Mouse (Mus musculus): ENCODE results near the gene Sat1. TPM values are rescaled to one million over a fixed set of nuclear protein-coding genes. Genes with fewer than 3 reads are reported as not detected.

The Sat1 gene
- polyA plus RNA-seq, 1 experiment, result not detected

- Histone ChIP-seq H3K4me3 (ENCODE audit: insufficient read depth, low read depth, low read length) (no peak overlapping the region), H3K4me1 (ENCODE audit: control insufficient read depth, insufficient read depth, low read length) (no peaks in the 10 kb centered on the region), H3K27ac (ENCODE audit: insufficient read depth, low read depth, low read length) (no peak overlapping the region)
- 59% methylated on average over 2 of the region's 2 CpGs for WGBS
- TF ChIP-seq POLR2A (IDR thresholded peaks at IDR 0.05; ENCODE audit: insufficient read depth, low read depth, low read length) (no peak), CTCF (IDR thresholded peaks at IDR 0.05; ENCODE audit: insufficient read depth, low read depth, low read length) (no peak)
Measured at GRCm38 (mm10) chrX:155202406-155203305, 13.6 kb downstream of the Sat1 start.

GRCm38 (mm10) chrX:155201799-155202198 lies 14.4 kb downstream of the Sat1 start:
- Histone ChIP-seq H3K4me1 (ENCODE audit: control insufficient read depth, insufficient read depth, low read length) (no peaks in the 10 kb centered on the region), H3K4me3 (ENCODE audit: insufficient read depth, low read depth, low read length) (no peak overlapping the region), H3K27ac (ENCODE audit: insufficient read depth, low read depth, low read length) (no peak overlapping the region)
- WGBS, result 94% methylated on average over 1 of the region's 1 CpGs
- TF ChIP-seq POLR2A (IDR thresholded peaks at IDR 0.05; ENCODE audit: insufficient read depth, low read depth, low read length) (no peak), CTCF (IDR thresholded peaks at IDR 0.05; ENCODE audit: insufficient read depth, low read depth, low read length) (no peak)

GRCm38 (mm10) chrX:155194979-155195378 lies 21.3 kb downstream of the Sat1 start:
- H3K4me3 ChIP-seq (ENCODE audit: insufficient read depth, low read depth, low read length), result no peak overlapping the region
- H3K4me1 ChIP-seq (ENCODE audit: control insufficient read depth, insufficient read depth, low read length), result no peaks in the 10 kb centered on the region
- WGBS, result 85% methylated on average over 4 of the region's 4 CpGs
- H3K27ac ChIP-seq (ENCODE audit: insufficient read depth, low read depth, low read length), result no peak overlapping the region
- TF ChIP-seq POLR2A (IDR thresholded peaks at IDR 0.05; ENCODE audit: insufficient read depth, low read depth, low read length) (no peak), CTCF (IDR thresholded peaks at IDR 0.05; ENCODE audit: insufficient read depth, low read depth, low read length) (no peak)

- TF ChIP-seq CTCF (IDR thresholded peaks at IDR 0.05; ENCODE audit: insufficient read depth, low read depth, low read length), result no peak
- TF ChIP-seq POLR2A (IDR thresholded peaks at IDR 0.05; ENCODE audit: insufficient read depth, low read depth, low read length), result no peak
- WGBS, result 73% methylated on average over 5 of the region's 5 CpGs
- H3K27ac ChIP-seq (ENCODE audit: insufficient read depth, low read depth, low read length), result no peak overlapping the region
- no peak overlapping the region for H3K4me3 ChIP-seq (ENCODE audit: insufficient read depth, low read depth, low read length)
- no peaks in the 10 kb centered on the region for H3K4me1 ChIP-seq (ENCODE audit: control insufficient read depth, insufficient read depth, low read length)
Measured at GRCm38 (mm10) chrX:155193732-155194443, 22.4 kb downstream of the Sat1 start.

DNA sequence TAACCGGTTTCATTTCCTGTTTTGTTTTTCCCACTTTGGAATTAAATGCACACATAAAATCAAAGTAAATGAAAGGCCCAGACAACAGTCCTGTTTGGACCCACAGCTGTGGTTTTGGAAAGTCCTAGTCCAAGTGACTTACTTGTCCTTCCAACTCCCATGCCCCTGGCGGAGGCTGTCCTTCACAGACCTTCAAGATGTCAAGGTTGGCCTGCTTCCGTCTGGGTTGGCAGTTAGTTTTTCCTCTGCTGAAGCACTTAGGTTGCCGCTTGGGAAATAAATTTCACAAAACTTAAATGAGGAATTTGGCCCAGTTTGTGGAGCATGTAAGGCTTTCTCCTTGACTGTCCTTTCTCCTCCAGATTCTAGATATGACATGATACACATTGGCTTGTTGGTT lies 24.3 kb downstream of the Sat1 start:
- H3K4me3 ChIP-seq (ENCODE audit: insufficient read depth, low read depth, low read length), result no peak overlapping the region
- WGBS, result 69% methylated on average over 4 of the region's 4 CpGs
- H3K4me1 ChIP-seq (ENCODE audit: control insufficient read depth, insufficient read depth, low read length), result no peaks in the 10 kb centered on the region
- H3K27ac ChIP-seq (ENCODE audit: insufficient read depth, low read depth, low read length), result no peak overlapping the region
- no peak for TF ChIP-seq CTCF (IDR thresholded peaks at IDR 0.05; ENCODE audit: insufficient read depth, low read depth, low read length)

- TF ChIP-seq POLR2A (IDR thresholded peaks at IDR 0.05; ENCODE audit: insufficient read depth, low read depth, low read length), result no peak
- TF ChIP-seq CTCF (IDR thresholded peaks at IDR 0.05; ENCODE audit: insufficient read depth, low read depth, low read length), result no peak
- Histone ChIP-seq H3K27ac (ENCODE audit: insufficient read depth, low read depth, low read length) (no peak overlapping the region), H3K4me3 (ENCODE audit: insufficient read depth, low read depth, low read length) (no peak overlapping the region), H3K4me1 (ENCODE audit: control insufficient read depth, insufficient read depth, low read length) (no peaks in the 10 kb centered on the region)
- WGBS, result 71% methylated on average over 2 of the region's 2 CpGs
Measured at GRCm38 (mm10) chrX:155177640-155178039, 38.6 kb downstream of the Sat1 start.

GRCm38 (mm10) chrX:155177230-155177629 lies 39.0 kb downstream of the Sat1 start:
- TF ChIP-seq CTCF (IDR thresholded peaks at IDR 0.05; ENCODE audit: insufficient read depth, low read depth, low read length) (no peak), POLR2A (IDR thresholded peaks at IDR 0.05; ENCODE audit: insufficient read depth, low read depth, low read length) (no peak)
- Histone ChIP-seq H3K4me3 (ENCODE audit: insufficient read depth, low read depth, low read length) (no peak overlapping the region), H3K4me1 (ENCODE audit: control insufficient read depth, insufficient read depth, low read length) (no peaks in the 10 kb centered on the region), H3K27ac (ENCODE audit: insufficient read depth, low read depth, low read length) (no peak overlapping the region)
- WGBS, result 84% methylated on average over 2 of the region's 2 CpGs

DNA sequence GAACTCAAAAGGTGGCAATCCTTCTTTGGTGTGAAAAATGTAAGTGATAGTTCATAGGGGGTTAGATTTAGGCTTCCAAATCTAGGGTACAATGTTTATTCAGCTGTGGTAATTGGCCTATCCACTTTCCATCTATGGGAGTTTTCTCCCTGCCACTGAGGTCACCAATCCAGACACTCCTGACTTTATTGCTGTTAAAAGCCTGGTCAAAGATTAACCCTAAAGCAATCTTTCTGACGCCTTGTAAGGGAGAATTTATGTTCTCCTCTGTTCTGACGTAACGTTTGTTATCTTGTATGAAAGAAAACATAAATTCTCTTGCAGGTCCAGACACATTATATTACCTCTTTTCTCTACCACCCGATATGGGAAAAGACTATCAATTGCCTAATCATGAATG lies 40.7 kb downstream of the Sat1 start:
- no peak for TF ChIP-seq POLR2A (IDR thresholded peaks at IDR 0.05; ENCODE audit: insufficient read depth, low read depth, low read length)
- TF ChIP-seq CTCF (IDR thresholded peaks at IDR 0.05; ENCODE audit: insufficient read depth, low read depth, low read length), result no peak
- Histone ChIP-seq H3K4me3 (ENCODE audit: insufficient read depth, low read depth, low read length) (no peak overlapping the region), H3K4me1 (ENCODE audit: control insufficient read depth, insufficient read depth, low read length) (no peaks in the 10 kb centered on the region), H3K27ac (ENCODE audit: insufficient read depth, low read depth, low read length) (no peak overlapping the region)
- WGBS, result 96% methylated on average over 4 of the region's 4 CpGs

GRCm38 (mm10) chrX:155172310-155172709 lies 43.9 kb downstream of the Sat1 start:
- Histone ChIP-seq H3K4me3 (ENCODE audit: insufficient read depth, low read depth, low read length) (no peak overlapping the region), H3K4me1 (ENCODE audit: control insufficient read depth, insufficient read depth, low read length) (no peaks in the 10 kb centered on the region), H3K27ac (ENCODE audit: insufficient read depth, low read depth, low read length) (no peak overlapping the region)
- no peak for TF ChIP-seq CTCF (IDR thresholded peaks at IDR 0.05; ENCODE audit: insufficient read depth, low read depth, low read length)
- no peak for TF ChIP-seq POLR2A (IDR thresholded peaks at IDR 0.05; ENCODE audit: insufficient read depth, low read depth, low read length)
